Mouse (Mus musculus) lung, postnatal 4 days (tissue): ENCODE measurements around the gene Psrc1.

Experiments
- DNase-seq, 2 experiments: peaks; one replicate each; pipeline ENCODE4 v3.0.0; 2021

Gene Psrc1

DNA sequence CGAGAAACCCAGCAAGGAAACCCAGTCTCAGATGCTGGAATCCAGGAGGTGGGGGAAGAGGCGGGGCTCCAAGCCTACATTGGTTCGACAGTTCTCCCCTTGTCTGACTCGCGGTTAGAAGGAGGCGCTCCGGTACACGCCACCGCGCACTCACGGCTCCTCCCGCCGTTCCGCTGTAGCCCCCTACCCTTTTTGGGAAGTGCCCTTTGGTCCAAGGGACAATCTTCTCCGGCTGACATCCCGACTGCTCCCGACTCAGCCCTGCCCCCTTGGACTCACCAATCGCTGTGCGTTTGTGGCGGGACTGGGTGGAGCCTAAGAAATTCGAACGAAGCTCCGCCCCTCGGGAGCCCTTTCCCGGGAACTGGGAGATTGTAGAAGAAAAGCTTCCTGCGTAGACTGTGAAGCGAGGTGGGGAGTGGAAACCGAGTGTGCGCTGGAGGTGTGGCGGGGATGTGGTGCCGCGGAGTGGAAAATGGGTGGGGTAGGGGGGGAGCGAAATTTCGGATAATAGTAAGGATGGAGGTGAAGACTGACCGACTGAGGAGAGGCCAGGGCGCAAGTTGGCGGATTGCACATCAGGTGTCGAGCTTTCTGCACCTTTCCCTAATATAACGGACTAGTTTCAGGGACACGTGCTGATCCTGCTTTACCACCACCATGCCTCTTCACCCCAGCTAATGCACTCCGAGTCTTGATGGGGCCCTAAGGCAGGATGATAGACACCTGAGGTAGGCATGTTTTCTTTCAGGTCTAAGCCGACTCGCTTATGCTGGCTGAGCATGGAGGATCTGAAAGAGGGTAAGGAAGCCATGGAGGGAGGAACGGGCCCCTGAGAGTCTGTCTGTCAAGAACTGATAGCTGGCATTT is at the start of gene Psrc1:
Gene Psrc1 (plus strand): TSS at position 355 of the 870 bp plus-strand sequence.
- DNase-seq, result peak; percentile 90 to 93

DNA sequence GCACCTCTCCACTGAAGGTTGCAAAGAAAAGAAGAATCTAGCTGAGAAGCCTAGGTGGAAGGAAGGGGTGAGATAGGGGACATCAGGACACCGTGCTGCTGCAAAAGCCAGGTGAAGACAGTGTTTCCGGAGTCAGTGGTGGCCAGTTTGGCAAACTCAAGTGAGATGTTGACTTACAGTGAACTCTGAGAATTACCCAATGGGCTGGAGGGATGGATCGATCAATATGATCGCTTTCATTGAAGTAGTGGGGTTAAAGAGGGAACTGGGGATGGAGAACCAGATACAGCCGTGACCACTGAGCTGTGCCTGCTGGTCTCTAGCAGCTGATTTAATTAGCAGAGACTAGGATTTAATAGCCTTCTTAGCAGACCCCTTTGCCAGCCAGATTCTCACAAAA is 46.8 kb upstream of the Psrc1 start:
- DNase-seq, result no peak

DNA sequence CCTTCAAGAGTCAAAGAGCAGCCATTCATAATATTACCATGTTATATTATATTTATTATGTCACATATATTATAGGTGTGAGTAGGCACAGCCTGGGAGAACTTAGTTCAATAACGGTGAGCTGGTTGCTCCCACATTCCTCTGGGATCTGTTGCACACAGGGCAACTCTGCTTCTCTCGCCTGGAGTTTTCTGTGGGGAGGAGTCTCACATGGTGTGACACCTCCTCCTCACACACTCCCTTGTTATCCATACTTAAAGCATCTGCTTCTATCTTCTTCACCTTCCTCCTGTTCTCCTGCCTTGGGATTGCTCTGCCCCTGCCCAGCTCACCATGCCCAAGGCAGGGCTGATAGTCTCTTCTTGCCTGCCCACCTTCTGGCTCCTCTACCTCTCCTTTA is 42.6 kb upstream of the Psrc1 start:
- no peak for DNase-seq

DNA sequence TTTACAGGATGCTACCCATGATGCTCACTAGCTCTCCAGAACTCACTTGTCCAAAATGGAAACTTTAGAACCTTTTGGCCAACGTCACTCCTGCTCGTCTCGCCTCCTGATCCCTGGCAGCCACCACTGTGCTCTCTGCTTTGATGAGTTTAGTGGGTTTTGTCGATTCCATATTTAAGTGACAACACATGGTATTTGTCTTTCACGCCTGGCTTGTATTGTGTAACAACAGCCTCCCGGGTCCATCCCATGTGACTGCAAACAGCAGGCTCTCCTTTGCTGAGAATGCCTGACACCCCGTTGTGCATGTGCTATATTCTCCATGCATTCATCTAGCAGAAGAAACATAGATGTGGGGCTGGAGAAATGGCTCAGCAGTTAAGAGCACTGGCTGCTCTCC is 41.5 kb upstream of the Psrc1 start:
- DNase-seq, result peak; percentile 54 to 75

DNA sequence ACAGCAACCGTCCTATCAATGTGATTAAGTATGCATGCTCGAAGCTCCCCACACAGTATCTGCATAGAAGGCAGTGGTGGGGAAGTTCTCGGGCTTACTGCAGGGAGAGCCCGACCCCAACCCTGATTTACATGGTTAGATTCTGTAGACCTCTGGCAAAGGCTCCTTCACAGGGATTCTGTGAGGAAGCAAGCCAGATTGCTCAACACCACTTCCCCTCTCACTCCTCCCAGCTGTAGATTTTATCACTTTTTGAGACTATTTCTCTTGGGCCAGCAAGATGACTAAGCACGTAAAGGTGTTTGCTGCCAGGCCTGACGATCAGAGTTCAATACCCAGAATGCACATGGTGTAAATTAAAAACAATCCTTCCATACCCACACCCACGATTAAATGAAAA is 37.8 kb upstream of the Psrc1 start:
- no peak for DNase-seq

DNA sequence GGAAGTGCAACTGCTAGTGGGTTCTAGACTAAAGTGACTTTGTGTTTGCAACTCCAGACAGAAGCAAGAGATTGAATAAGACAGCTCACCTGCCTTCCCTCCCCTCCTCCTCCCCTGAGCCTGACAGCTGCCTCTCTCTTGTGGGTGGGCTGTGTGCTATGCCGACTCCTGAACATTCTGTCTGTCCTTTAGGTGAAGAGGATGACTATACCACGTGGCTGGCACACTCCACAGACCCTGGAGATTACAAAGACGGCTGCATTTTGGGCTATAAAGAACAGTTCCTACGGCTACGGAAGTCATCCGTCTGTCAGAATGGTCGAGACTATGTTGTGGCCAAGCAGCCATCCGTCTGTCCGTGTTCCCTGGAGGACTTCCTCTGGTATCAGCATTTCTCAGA is 35.3 kb upstream of the Psrc1 start:
- no peak for DNase-seq

DNA sequence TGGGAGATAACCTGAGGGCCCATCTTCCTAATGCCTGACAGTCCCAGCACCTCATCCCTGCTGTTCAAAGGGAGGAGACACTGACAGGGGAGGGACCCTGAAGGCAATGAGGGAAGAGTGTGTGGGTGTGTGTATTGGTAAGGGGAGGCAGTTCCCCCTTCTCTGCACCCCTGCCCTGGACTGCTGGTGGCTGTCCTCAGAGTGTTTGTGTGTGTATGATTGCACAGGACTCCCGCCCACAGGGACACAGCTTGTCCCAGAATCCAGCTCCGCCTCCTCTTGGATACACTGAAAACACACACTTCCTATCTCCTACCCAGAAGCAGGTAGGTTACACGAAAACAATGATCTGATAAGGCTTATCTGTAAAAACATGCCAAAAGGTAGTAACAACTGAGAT is 28.4 kb upstream of the Psrc1 start:
- no peak for DNase-seq

DNA sequence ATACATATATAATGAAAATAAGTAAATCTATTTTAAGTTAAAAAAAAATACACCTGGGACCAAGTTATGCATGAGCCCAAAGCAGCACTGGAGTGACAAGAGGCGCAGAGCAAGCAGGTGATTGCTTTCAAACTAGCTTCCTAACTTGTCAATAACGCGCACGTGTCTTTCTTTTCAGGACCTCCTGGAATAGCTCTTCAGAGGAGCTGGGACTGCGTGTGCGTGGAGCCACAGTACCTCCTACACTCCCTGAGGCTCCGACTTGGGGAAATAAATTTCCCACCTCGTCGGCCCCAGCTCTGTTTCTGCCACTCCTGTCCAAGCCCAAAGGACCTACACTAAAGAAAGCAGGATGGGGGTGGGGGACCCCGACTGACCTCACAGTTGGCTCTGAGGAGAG is 26.6 kb upstream of the Psrc1 start:
- DNase-seq, result no peak

DNA sequence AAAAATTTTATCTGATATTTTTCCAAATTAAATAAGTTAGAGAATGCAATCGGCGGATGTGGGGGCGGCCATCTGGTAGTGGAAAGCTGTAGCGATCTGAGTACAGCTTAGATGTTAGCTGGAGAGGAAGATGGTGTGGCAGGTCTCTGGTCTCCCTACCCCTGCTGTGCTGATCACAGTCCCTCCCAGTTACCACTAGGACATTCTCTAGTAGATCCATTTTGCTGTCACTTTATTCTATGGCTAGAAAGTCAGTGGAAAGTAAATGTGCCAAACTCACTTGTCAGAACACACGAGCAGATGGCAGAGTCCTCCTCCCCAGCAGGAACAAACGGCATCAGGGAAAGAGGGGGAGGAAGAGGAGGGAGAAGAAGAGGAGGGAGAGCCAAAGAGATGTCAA is 25.2 kb upstream of the Psrc1 start:
- DNase-seq, result no peak

DNA sequence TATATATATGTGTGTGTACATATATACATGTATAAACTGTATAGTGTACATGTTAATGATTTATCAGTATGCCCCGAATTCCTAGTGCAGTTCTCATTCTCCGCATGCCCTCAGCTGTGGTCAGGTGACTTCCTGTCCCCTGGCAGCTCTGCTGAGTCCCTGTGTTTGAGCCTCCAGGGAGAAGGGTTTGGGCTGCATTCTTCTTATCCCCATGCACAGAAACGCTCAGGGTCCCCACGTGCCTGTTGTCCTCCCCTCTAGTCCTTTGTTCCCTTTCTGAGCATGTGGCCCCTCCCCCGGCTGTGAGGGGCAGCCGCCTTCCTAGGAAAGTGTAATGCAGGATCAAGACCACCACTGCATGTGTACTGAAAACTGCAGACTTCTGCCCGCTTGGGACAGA is 22.7 kb upstream of the Psrc1 start:
- no peak for DNase-seq

DNA sequence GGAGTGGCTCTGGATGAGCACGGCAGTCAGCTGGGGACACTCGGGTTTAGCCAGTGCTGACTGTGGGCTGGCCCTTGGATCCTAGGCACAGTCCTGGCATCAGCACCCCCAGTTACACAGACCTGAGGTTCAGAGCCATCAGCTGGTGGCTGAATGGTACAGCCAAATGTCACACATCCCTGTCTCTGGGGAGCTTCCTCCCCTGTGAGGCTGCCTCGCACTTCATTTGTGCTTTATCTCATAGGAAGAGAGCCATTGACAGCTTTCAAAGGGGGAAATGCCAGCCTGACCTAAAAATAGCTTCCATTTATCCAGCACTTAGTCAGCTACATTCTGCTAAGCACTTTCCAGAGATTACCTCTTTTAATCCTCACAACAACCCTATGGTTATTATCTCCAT is 20.0 kb upstream of the Psrc1 start:
- peak in 1 of 2 experiments; percentile 37 for DNase-seq

DNA sequence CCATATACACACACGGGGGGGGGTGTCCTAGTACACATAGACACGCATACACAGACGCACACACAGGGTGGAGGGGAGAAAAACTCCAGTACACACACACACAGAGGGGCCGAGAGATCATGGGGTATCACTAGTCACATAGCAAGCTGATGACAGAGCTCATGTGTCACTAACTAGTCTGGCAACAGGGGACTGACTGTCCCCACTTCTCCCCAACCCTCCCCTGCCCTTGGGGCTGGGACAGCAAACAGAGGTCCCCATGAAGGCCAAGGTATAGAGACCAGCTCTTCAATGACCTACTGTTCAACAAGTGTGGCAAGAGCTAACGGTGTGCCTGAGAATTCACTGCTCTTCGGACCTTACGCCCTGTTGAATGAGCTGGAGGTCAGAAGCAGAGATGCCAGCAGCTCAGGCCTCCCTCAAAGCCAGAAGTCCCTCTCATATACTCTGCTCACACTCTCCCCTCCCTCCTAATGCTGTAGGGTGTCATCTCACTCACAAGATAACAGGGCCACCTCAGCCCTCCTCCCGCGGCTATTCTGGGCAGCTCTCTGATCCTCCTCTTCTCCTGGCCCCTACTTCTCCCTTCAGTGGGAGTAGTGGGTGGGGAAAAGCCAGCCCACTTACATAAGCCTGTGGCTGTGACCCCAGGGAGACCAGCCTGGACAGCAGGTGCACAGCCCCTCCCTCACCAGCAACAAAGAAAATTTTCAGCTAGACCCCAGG is 19.2 kb upstream of the Psrc1 start, which contains the start of gene Mybphl:
Gene Mybphl (plus strand): TSS at position 642 of the 726 bp plus-strand sequence.
- no peak for DNase-seq

DNA sequence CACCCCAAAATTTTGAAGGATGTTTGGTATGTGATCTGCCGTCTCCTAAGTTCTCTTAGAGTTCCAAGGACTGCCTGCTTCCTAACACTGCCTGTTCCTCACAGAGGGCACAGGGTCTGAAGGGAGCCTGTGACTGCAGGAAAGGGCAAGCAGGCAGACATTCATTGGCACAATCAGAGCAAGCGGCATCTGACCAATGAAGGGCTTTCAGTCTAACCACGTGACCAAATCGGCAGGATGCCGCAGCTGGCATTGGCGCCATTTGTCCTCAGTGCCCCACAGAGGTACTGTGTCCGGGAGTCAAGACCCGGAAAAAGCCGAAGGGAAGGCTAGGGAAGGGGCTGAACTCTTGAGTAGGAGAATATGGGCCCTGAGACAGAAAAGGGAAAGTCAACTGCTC is 16.5 kb upstream of the Psrc1 start:
- no peak for DNase-seq

DNA sequence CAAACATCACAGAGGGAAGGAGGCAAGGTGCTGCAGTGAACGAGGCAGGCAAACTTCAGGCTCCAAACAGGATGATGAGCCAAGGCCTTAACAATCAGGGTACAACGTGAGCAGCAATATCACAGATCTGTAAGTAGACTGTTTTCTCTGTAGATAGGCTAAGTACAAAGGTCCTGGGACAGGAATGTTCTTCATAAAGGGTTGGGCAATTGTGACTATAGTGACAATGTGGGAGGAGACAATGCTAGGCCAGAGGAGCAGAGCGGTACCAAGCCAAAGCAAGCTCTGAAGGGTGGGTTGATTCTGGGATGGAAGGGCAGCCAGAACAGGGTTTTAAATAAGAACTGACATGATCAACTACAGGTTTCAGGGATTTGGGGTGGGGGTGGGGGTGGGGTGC is 15.8 kb upstream of the Psrc1 start:
- no peak for DNase-seq

DNA sequence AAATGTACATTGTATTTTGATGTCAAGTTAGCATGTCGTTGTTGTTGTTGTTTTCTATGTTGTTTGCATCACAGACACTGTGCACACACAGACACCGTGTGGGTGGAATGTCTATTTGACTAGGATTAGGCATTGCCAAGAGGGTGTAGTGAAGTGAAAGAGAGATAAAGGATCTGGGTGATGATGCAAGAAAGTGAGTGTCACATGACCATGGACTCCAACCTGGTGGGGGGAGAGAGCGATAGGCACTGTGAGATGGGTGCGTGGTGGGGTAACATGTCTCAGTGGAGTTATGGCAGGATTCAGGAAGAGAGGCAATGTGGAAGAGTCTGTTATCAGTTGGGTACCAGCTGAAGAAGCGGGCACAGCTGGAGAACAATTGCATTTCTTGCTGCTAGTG is 14.9 kb upstream of the Psrc1 start:
- DNase-seq, result no peak

DNA sequence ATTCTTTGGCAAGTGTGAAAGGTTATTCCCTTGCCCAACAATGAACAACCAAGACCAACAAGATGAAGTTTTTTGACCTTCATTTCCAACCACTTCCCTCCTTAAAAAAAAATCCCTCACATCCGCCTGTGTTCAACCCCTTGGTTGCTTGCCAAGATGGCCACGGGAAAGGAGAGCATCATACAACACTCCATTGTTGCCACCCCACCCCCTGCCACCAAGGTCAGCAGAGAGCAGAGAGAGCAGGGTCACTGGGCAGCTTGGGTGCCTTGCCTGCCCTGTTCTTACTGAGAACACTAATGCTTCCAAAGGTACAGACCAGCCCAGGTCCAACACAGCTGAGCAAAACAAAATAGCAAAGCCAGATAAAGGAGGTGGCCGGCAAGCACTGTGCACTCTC is 11.4 kb upstream of the Psrc1 start:
- DNase-seq, result peak; percentile 49 to 55

DNA sequence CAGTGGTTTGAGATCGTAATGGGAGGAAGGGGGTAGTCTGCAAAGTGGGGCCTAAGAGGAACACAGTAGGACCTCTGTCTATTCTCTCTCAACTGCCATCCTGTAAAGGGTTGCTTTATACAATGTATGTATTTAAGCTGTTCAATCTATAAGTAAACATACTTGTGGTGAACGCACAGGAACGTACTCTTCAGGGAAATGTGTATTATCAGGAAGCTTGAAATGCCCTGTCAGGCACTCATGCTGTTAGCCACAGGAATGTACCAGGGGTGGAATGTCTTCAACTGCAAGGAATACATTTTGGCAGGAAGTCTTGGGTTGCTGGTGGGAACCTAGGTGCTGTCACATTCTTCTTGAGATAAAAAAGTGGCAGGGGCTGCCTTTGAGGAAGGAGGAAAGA is 10.9 kb upstream of the Psrc1 start:
- peak in 1 of 2 experiments; percentile 31 for DNase-seq

DNA sequence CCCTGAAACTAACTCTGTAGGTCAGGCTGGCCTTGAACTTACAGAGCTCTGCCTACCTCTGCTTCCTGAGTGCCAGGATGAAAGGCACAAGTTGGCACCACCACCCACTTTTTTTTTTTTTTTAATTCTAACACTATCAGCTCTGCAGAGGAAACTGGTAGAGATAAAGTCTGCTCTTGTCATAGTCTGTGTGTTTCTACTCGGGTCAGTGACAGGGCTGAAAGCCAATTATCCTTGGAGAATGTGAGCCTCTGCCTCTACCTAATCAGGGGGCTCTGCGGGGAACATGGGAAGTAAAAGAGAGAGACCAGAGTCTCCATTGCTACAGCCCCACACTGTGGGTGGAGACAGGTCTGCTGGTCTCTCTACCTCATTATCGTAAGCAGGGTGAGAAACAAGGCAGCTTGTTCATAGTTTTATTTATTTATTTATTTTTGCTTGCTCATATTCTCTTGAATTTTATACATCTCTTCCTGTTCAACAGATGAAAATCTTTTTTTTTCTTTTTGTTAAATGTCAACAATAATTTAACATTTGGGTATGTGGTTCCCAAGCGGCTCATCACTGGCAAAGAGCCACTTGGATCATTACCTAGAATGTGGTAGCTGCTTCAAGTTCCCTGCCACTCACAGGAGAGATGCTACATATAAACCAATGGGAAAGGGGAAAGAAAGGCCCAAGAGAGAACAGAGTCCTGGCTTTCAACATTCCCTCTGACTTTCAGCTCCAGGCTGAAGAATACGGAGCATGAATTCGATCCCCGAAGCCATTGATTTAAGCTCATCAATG is 4.6 kb upstream of the Psrc1 start:
- DNase-seq, result no peak

DNA sequence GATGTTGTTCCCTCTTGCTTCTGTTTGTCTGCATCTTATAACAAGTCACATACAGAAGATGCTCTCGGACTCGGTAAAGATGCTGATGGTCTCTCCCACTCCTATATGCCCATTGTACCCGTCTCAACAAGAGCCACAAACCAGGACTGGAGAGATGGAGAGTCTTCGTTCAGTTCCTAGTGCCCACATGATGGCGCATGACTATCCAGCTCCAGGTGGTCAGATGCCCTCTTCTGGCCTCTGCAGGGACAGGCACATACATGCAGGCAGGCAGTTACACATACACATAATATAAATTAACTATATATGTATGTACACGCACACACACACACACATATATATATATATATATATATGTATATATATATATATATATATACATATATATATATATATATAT is 2.9 kb upstream of the Psrc1 start:
- no peak for DNase-seq

DNA sequence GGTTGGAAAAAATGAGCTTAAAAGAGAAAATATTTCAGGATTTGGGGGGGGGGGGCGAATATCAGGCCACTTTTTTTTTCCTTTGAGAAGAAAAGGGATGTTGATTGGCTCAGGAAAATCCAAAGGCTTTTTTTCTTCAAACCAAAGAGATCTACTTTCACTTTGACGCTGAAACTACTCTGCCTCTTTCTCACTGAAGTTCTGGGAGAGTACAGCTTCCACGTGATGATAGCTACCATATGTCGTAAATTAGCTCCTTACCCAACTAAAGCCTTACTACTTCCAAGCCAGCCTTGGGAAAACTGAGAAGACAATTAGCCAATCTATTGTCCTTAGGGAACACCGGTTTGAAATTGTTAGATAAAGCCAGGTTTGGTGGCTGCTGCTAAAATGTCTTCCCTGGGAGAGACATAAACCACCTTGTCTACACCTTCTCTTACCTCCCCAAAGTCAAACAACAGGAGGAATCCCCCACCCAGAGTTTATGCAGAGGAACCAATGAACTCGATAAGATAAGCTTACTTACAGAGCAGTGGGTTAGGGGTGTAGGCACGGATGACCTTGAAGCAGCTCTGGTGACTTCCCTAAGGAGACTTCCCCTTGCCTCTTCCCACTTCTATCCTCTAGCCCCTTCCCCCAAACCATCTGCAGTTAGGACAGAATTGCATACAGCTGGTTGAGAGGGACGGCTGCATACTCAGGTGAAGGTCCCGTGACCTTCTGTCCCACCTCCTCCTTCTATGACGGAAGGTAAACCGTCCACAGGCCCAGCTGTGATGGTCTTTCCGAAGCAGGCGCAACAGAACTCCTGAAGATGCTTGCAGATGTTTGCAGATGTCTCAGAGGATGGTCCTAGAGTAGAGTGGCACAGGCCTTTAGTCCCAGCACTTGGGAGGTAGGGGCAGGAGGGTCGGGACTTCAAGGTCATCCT is 1.4 kb upstream of the Psrc1 start:
- no peak for DNase-seq

DNA sequence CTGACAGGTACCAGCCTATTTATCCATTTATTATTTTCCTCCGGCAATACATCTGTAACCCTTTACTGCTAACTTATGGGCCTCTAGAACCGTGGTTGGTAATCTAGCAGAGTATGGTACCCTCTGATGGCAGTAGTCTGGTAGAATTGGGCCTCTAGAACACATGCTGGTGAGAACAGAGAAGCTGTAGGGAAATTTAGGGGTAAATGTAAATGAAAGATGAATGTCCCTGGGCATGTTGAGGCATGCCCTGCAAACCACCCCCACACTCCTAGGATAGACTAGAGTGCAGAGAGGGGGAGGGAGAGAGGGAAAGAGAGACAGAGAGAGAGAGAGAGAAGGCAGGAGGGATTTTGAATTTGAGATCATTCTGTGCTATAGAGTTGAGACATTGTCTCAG is 786 bp downstream of the Psrc1 start:
- no peak for DNase-seq

DNA sequence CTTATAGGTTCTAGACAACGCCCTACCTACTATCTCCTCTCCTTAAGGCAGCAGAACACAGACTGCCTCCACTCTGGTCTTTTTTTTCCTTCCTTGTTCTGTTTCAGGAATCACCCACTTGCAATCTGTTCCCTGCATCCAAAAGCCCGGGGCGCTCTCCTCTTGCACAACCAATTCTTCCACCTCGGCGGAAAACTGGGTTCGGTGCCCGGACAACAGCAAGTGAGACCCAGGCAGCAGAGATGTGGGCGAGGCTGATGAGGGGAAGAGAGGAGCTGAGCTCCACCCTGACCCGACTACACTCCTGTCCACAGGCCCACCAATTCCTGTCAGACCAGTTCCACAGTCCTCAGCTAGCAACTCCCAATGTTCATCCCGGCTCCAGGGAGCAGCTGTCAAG is 2.5 kb downstream of the Psrc1 start:
- DNase-seq, result no peak
